23 mouse cellular contexts compared by ENCODE assay signal in the genomic region with DNA sequence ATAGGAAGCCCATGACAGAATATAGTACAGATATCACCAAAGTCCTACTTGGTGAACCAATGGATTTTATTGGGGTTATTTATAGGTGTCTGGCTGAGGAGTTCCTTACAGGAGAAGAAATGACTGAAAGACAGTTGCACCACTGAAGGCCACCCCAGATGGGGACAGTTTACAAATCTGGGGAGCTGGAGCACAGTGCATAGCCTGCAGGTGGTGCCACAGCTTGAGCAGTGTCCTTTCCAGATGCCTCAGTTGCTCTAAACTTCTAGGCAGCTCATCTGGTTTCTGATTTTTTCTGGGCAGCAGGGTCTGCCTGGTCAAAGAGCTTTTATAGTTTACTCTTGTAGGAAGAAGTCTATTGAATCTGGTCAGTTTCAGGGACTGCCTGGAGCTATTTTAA. TPM values are rescaled to one million over a fixed set of nuclear protein-coding genes. Genes with fewer than 3 reads are reported as not detected.
DNase-seq lines count a peak whose midpoint lies in the region; ATAC-seq and TF ChIP-seq lines count a peak whose summit lies in the region.
"Had no signal": no experiment of that assay in that cellular context is flagged by ENCODE, and none has a peak within 500 bp of the region (broad histone marks: within the 10 kb centered on the region; RNA-seq: fewer than 3 reads in every experiment).

No protein-coding gene starts in this region.

- peak overlapping the region; percentile 31; the same call in 1 of the 2 replicates for H3K9ac ChIP-seq in liver, embryonic 12.5 days
- H3K9ac ChIP-seq in liver, embryonic 16.5 days (ENCODE audit: low read depth, low read length) = peak overlapping the region; percentile 46
- H3K9ac ChIP-seq: embryonic facial prominence, embryonic 12.5 days; forebrain, embryonic 15.5 days; heart, embryonic 12.5 days; hindbrain, embryonic 15.5 days had no signal

- no peak for DNase-seq in adrenal gland, adult (ENCODE audit: inconsistent age in 2 of 2, low spot score in 1 of 2)
- DNase-seq in urinary bladder, postnatal 10 days (ENCODE audit: low spot score) = no peak
- DNase-seq in gastrocnemius, postnatal 25 days = no peak
- DNase-seq: adrenal gland, postnatal 25 days; B cell, adult 2 months; cerebellum, adult 11 months; cerebellum, adult 8-10 months; cerebellum, postnatal 14 days; embryo, embryonic 11 days; gastrocnemius, postnatal 10 days; heart, postnatal 36 days had no signal

- no peak for TF ChIP-seq CTCF in bone marrow, adult 2 months (IDR thresholded peaks at IDR 0.05; ENCODE audit: control insufficient read depth, insufficient read depth, low read length)

- no peak for TF ChIP-seq POLR2A in bone marrow, adult 2 months (IDR thresholded peaks at IDR 0.05; ENCODE audit: borderline replicate concordance, control insufficient read depth, low read depth, low read length)

- H3K4me2 ChIP-seq in liver, embryonic 12.5 days = peak overlapping the region; percentile 43
- peak overlapping the region; percentile 61; the same call in 1 of the 2 replicates for H3K4me2 ChIP-seq in liver, embryonic 16.5 days (ENCODE audit: low read depth, low read length)
- H3K4me2 ChIP-seq: embryonic facial prominence, embryonic 12.5 days; forebrain, embryonic 15.5 days; heart, embryonic 12.5 days; hindbrain, embryonic 15.5 days had no signal

- no peaks in the 10 kb centered on the region for H3K27me3 ChIP-seq in erythroblast, embryonic 14.5 days (ENCODE audit: control insufficient read depth)
- no peaks in the 10 kb centered on the region for H3K27me3 ChIP-seq in liver, embryonic 12.5 days (replicated peaks)
- no peaks in the 10 kb centered on the region for H3K27me3 ChIP-seq in liver, embryonic 16.5 days (ENCODE audit: control insufficient read depth, insufficient read depth, low read depth, low read length)
- H3K27me3 ChIP-seq: embryonic facial prominence, embryonic 12.5 days; forebrain, embryonic 15.5 days; heart, embryonic 12.5 days; hindbrain, embryonic 15.5 days had no signal

- no peaks in the 10 kb centered on the region for H3K9me3 ChIP-seq in erythroblast, embryonic 14.5 days (ENCODE audit: control insufficient read depth, low read length)
- no peaks in the 10 kb centered on the region for H3K9me3 ChIP-seq in liver, embryonic 12.5 days (replicated peaks)
- H3K9me3 ChIP-seq in liver, embryonic 16.5 days (replicated peaks; ENCODE audit: control insufficient read depth, low read length) = no peaks in the 10 kb centered on the region
- H3K9me3 ChIP-seq: embryonic facial prominence, embryonic 12.5 days; forebrain, embryonic 10.5 days; forebrain, embryonic 15.5 days; G1E; heart, embryonic 12.5 days; hindbrain, embryonic 15.5 days had no signal

- peak; percentile 28; the same call in 1 of the 2 replicates for ATAC-seq in liver, embryonic 12.5 days
- no peak for ATAC-seq in liver, embryonic 16.5 days (ENCODE audit: low read depth)
- ATAC-seq: CD4-positive, CD25-positive, alpha-beta regulatory T cell, adult 4 months; forebrain, embryonic 15.5 days; intestine, embryonic 16.5 days had no signal

- peak overlapping the region; percentile 51; the same call in 1 of the 2 replicates for H3K27ac ChIP-seq in bone marrow, adult 2 months (ENCODE audit: control insufficient read depth, insufficient read depth, low read depth, low read length, poor library complexity)
- peak overlapping the region; percentile 86 for H3K27ac ChIP-seq in liver, embryonic 12.5 days
- H3K27ac ChIP-seq in liver, embryonic 16.5 days (ENCODE audit: low read length) = peak overlapping the region; percentile 93
- H3K27ac ChIP-seq: embryonic facial prominence, embryonic 12.5 days; forebrain, embryonic 10.5 days; forebrain, embryonic 15.5 days; hindbrain, embryonic 15.5 days had no signal

- H3K36me3 ChIP-seq in erythroblast, embryonic 14.5 days (ENCODE audit: control insufficient read depth) = peaks cover 56% of the 10 kb centered on the region
- peaks cover 14% of the 10 kb centered on the region for H3K36me3 ChIP-seq in liver, embryonic 12.5 days
- 0 out of 2 replicates have a peak, but pooled peaks cover 3% of the 10 kb centered on the region for H3K36me3 ChIP-seq in liver, embryonic 16.5 days (ENCODE audit: control insufficient read depth, insufficient read depth)
- H3K36me3 ChIP-seq: embryonic facial prominence, embryonic 12.5 days; forebrain, embryonic 15.5 days; heart, embryonic 12.5 days; hindbrain, embryonic 15.5 days had no signal

- H3K4me1 ChIP-seq in bone marrow, adult 2 months (ENCODE audit: control insufficient read depth, insufficient read depth, low read length) = no peaks in the 10 kb centered on the region; the same call in 1 of the 2 replicates
- H3K4me1 ChIP-seq in erythroblast, embryonic 14.5 days (ENCODE audit: control insufficient read depth) = peaks cover 41% of the 10 kb centered on the region
- H3K4me1 ChIP-seq in liver, embryonic 12.5 days = peaks cover 26% of the 10 kb centered on the region
- peaks cover 21% of the 10 kb centered on the region for H3K4me1 ChIP-seq in liver, embryonic 16.5 days (ENCODE audit: control insufficient read depth, low read depth, low read length)
- H3K4me1 ChIP-seq: embryonic facial prominence, embryonic 12.5 days; forebrain, embryonic 10.5 days; forebrain, embryonic 15.5 days; heart, embryonic 12.5 days; hindbrain, embryonic 15.5 days had no signal

- H3K4me3 ChIP-seq in bone marrow, adult 2 months (replicated peaks; ENCODE audit: control insufficient read depth, low read depth, low read length) = no peak overlapping the region
- H3K4me3 ChIP-seq in erythroblast, embryonic 14.5 days (replicated peaks) = peak overlapping the region; percentile 25
- H3K4me3 ChIP-seq in liver, embryonic 12.5 days = no peak overlapping the region
- no peak overlapping the region for H3K4me3 ChIP-seq in liver, embryonic 16.5 days (ENCODE audit: low read depth, low read length)
- H3K4me3 ChIP-seq: embryonic facial prominence, embryonic 12.5 days; forebrain, embryonic 10.5 days; forebrain, embryonic 15.5 days; heart, embryonic 12.5 days; hindbrain, embryonic 15.5 days had no signal

RNA-seq across cellular contexts. Expression of a gene that starts 11.1 kb away (rescaled TPM):
- polyA plus RNA-seq in bone marrow, adult 2 months (2011; ENCODE audit: insufficient read depth, insufficient read length, low replicate concordance, missing spikeins) = 9.2 and 11.8 TPM in 2 replicates
- polyA plus RNA-seq in erythroblast, embryonic 14.5 days (2012) = 0.33 and 0.67 TPM in 2 replicates
- polyA plus RNA-seq in liver, embryonic 12.5 days (2016; fragmentation: Nextera tagmentation; extraction: Ambion mirVana) = 2.1 and 2.2 TPM in 2 replicates
- polyA plus RNA-seq in liver, embryonic 16.5 days (2015; fragmentation: Nextera tagmentation; extraction: Ambion mirVana) = 1.9 and 2.0 TPM in 2 replicates
- total RNA-seq in gastrocnemius, postnatal 25 days (2021) = 10 to 100 TPM; 18.0 to 18.2 TPM

RNA-seq across cellular contexts. Expression of a gene that starts 12.5 kb away (rescaled TPM):
- polyA plus RNA-seq in bone marrow, adult 2 months (2011; ENCODE audit: insufficient read depth, insufficient read length, low replicate concordance, missing spikeins) = 27.6 and 54.3 TPM in 2 replicates
- 2.8 and 8.5 TPM in 2 replicates for polyA plus RNA-seq in erythroblast, embryonic 14.5 days (2012)
- 26.5 and 27.9 TPM in 2 replicates for polyA plus RNA-seq in liver, embryonic 12.5 days (2016; fragmentation: Nextera tagmentation; extraction: Ambion mirVana)
- polyA plus RNA-seq in liver, embryonic 16.5 days (2015; fragmentation: Nextera tagmentation; extraction: Ambion mirVana) = 23.6 and 27.8 TPM in 2 replicates
- total RNA-seq in gastrocnemius, postnatal 25 days (2021) = 10 to 100 TPM; 40.0 to 45.3 TPM

RNA-seq across cellular contexts. Expression of a gene that starts 28.4 kb away (rescaled TPM):
- 50.4 and 64.8 TPM in 2 replicates for polyA plus RNA-seq in bone marrow, adult 2 months (2011; ENCODE audit: insufficient read depth, insufficient read length, low replicate concordance, missing spikeins)
- 5.1 and 11.8 TPM in 2 replicates for polyA plus RNA-seq in erythroblast, embryonic 14.5 days (2012)
- polyA plus RNA-seq in liver, embryonic 12.5 days (2016; fragmentation: Nextera tagmentation; extraction: Ambion mirVana) = 128 and 134 TPM in 2 replicates
- polyA plus RNA-seq in liver, embryonic 16.5 days (2015; fragmentation: Nextera tagmentation; extraction: Ambion mirVana) = 126 and 155 TPM in 2 replicates
- 10 to 100 TPM; 35.7 to 38.0 TPM for total RNA-seq in gastrocnemius, postnatal 25 days (2021)

RNA-seq across cellular contexts. Expression of a gene that starts 34.3 kb away (rescaled TPM):
- polyA plus RNA-seq in bone marrow, adult 2 months (2011; ENCODE audit: insufficient read depth, insufficient read length, low replicate concordance, missing spikeins) = 7.1 and 11.3 TPM in 2 replicates
- 1.6 and 4.7 TPM in 2 replicates for polyA plus RNA-seq in erythroblast, embryonic 14.5 days (2012)
- 5.3 and 6.2 TPM in 2 replicates for polyA plus RNA-seq in liver, embryonic 12.5 days (2016; fragmentation: Nextera tagmentation; extraction: Ambion mirVana)
- polyA plus RNA-seq in liver, embryonic 16.5 days (2015; fragmentation: Nextera tagmentation; extraction: Ambion mirVana) = 6.6 and 7.7 TPM in 2 replicates
- 1 to 10 TPM; 3.4 to 3.8 TPM for total RNA-seq in gastrocnemius, postnatal 25 days (2021)
- polyA plus RNA-seq: CD4-positive, CD25-positive, alpha-beta regulatory T cell, adult 4 months had no signal

RNA-seq across cellular contexts. Expression of a gene that starts 35.7 kb away (rescaled TPM):
- polyA plus RNA-seq in bone marrow, adult 2 months (2011; ENCODE audit: insufficient read depth, insufficient read length, low replicate concordance, missing spikeins) = 2.6 and 4.3 TPM in 2 replicates
- 5.1 and 8.3 TPM in 2 replicates for polyA plus RNA-seq in erythroblast, embryonic 14.5 days (2012)
- polyA plus RNA-seq in liver, embryonic 12.5 days (2016; fragmentation: Nextera tagmentation; extraction: Ambion mirVana) = 1.2 and 3.1 TPM in 2 replicates
- polyA plus RNA-seq in liver, embryonic 16.5 days (2015; fragmentation: Nextera tagmentation; extraction: Ambion mirVana) = 2.2 and 3.8 TPM in 2 replicates
- 1 to 10 TPM; 1.5 to 5.5 TPM for total RNA-seq in gastrocnemius, postnatal 25 days (2021)
- polyA plus RNA-seq: hindbrain, embryonic 15.5 days had no signal
